Mouse (Mus musculus) myocyte (in vitro differentiated cells): ENCODE results near the gene Kctd18. TPM values are rescaled to one million over a fixed set of nuclear protein-coding genes. Genes with fewer than 3 reads are reported as not detected.

Source experiments
- H3K27me3 ChIP-seq: one replicate; pipeline ENCODE4 v1.6.1; 2011; ENCODE audit not compliant: control insufficient read depth, insufficient read depth, insufficient read length
- H3K36me3 ChIP-seq: one replicate; pipeline ENCODE4 v1.6.1; 2011; ENCODE audit not compliant: control insufficient read depth, insufficient read depth
- H3K4me2 ChIP-seq: one replicate; pipeline ENCODE4 v1.6.1; 2011; ENCODE audit warnings: low read depth, control low read depth
- H3K4me3 ChIP-seq: one replicate; pipeline ENCODE4 v1.5.1; 2011; ENCODE audit warnings: mild to moderate bottlenecking, control low read depth, moderate library complexity
- H3K79me2 ChIP-seq: one replicate; pipeline ENCODE4 v1.6.1; 2011; ENCODE audit not compliant: control insufficient read depth, insufficient read depth
- H3ac ChIP-seq: one replicate; pipeline ENCODE4 v1.6.1; 2011; ENCODE audit not compliant: control insufficient read depth, insufficient read length
- CEBPB ChIP-seq: IDR thresholded peaks from 2 replicates; pipeline ENCODE4 v1.6.1; 2011; ENCODE audit warnings: mild to moderate bottlenecking, moderate library complexity; ENCODE audit not compliant: poor library complexity, insufficient read depth, severe bottlenecking
- E2F4 ChIP-seq: IDR thresholded peaks from one replicate; pipeline ENCODE4 v1.6.1; 2011; ENCODE audit warnings: mild to moderate bottlenecking, control low read depth, moderate library complexity; ENCODE audit not compliant: insufficient read depth
- MAX ChIP-seq: IDR thresholded peaks from one replicate; pipeline ENCODE4 v1.6.1; 2011; ENCODE audit warnings: low read depth, mild to moderate bottlenecking, control low read depth
- MYOD1 ChIP-seq, 3 experiments: IDR thresholded peaks; one replicate each; pipeline ENCODE4 v1.6.1; 2011; ENCODE audit warnings: control low read depth in 2 of 3, low read depth in 2 of 3, mild to moderate bottlenecking in 2 of 3, moderate library complexity in 1 of 3; ENCODE audit not compliant: insufficient read length in 2 of 3, control insufficient read depth in 1 of 3
- MYOG ChIP-seq, 3 experiments: IDR thresholded peaks; one replicate each; pipeline ENCODE4 v1.6.1; 2011; ENCODE audit warnings: control low read depth in 2 of 3, low read depth in 2 of 3, mild to moderate bottlenecking in 2 of 3; ENCODE audit not compliant: insufficient read length in 2 of 3, control insufficient read depth in 1 of 3, insufficient read depth in 1 of 3
- POLR2A ChIP-seq: IDR thresholded peaks from one replicate; pipeline ENCODE4 v1.6.1; 2011; ENCODE audit warnings: low read depth, mild to moderate bottlenecking, control low read depth, moderate library complexity; ENCODE audit not compliant: insufficient read length
- POLR2AphosphoS2 ChIP-seq: IDR thresholded peaks from one replicate; pipeline ENCODE4 v1.6.1; 2011; ENCODE audit warnings: low read depth, control low read depth; ENCODE audit not compliant: insufficient read length
- REST ChIP-seq: IDR thresholded peaks from one replicate; pipeline ENCODE4 v1.6.1; 2011; ENCODE audit warnings: mild to moderate bottlenecking, control low read depth, moderate library complexity; ENCODE audit not compliant: insufficient read depth, insufficient read length
- SRF ChIP-seq: IDR thresholded peaks from one replicate; pipeline ENCODE4 v1.6.1; 2011; ENCODE audit warnings: low read depth; ENCODE audit not compliant: control insufficient read depth, insufficient read length
- TCF12 ChIP-seq: IDR thresholded peaks from one replicate; pipeline ENCODE4 v1.6.1; 2011; ENCODE audit warnings: mild to moderate bottlenecking, control low read depth; ENCODE audit not compliant: poor library complexity, insufficient read depth, severe bottlenecking
- TCF3 ChIP-seq: IDR thresholded peaks from one replicate; pipeline ENCODE4 v1.6.1; 2011; ENCODE audit warnings: low read depth, control low read depth; ENCODE audit not compliant: insufficient read length
- USF1 ChIP-seq: IDR thresholded peaks from one replicate; pipeline ENCODE4 v1.6.1; 2011; ENCODE audit warnings: low read depth, mild to moderate bottlenecking, control low read depth, moderate library complexity
- polyA plus RNA-seq: library from polyadenylated mRNA; unstranded; fragments of >200 nt; fragmentation: generic; extraction: Trizol; gene quantifications from one replicate; pipeline ENCODE4 v1.2.1, GENCODE M21; 2012; ENCODE audit warnings: missing spikeins

Gene Kctd18
- polyA plus RNA-seq, 1 experiment = 4.5 TPM

DNA sequence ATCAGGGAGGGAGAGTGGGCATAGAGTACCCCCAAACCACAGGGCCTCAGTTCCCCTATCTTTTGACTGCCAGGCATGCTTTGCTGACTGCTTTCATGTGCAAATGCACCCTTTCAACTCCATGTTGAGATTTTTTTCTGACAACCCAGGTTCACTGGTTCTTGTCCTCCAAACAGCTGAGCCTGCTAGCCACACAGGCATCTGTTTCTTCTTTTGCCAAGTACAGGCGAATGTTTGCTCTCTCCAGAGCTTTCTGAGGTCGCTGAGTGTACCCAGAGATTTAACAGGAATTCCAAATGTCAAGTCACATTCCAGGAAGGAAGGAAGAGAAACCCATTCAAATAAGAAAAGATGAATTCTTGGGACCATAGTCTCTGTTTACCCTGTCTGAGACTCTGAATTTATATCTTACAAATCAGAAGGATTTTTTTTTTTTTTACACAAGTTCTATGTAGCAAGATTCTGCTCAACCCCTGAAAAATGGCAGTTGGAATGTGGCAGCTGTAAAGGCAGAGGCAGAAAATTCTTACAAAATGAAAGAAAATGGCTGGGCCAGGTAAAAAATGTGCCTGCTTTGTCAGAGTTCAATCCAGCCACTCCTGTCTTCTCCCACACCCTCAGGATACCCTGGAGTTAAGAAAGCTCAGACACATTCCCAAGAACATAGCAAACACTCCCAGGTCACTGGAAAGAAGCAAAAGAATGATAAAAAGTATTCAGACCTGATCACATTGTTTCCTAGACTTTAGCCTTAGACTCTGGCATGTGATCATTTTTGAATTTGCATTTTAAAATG lies 71.0 kb downstream of the Kctd18 start:
- Histone ChIP-seq H3ac (no peak overlapping the region), H3K4me3 (no peak overlapping the region), H3K79me2 (no peaks in the 10 kb centered on the region), H3K36me3 (no peaks in the 10 kb centered on the region), H3K27me3 (no peaks in the 10 kb centered on the region), H3K4me2 (no peak overlapping the region)
- TF ChIP-seq MYOG (IDR thresholded peaks at IDR 0.05; ENCODE audit: control insufficient read depth in 1 of 3, insufficient read depth in 1 of 3, insufficient read length in 2 of 3, low read depth in 2 of 3) (peak in 1 of 3 experiments; percentile 22), POLR2A (no peak)

DNA sequence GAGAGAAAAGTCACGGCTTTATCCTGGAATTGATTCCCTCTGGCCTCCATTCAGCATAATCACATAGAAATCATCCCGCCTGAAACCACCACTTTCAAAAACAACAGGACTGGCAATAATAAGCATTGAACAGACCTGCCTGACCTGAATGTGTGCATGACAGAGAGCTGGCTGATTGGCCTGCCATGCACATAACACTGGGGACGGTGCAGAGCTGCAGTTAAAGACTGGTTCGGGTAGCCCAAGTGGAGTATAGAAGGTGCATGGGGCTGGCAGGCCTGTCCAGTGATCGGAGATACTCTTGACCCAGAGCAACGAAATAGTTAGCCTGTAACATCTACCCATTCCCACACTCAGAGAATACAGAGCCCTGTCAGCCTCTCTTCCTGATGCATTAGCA lies 76.5 kb downstream of the Kctd18 start:
- H3K4me3 ChIP-seq = no peak overlapping the region
- no peaks in the 10 kb centered on the region for H3K27me3 ChIP-seq
- no peaks in the 10 kb centered on the region for H3K79me2 ChIP-seq
- no peak overlapping the region for H3K4me2 ChIP-seq
- TF ChIP-seq TCF12 (no peak), REST (no peak), TCF3 (no peak), POLR2A (no peak), SRF (no peak), USF1 (no peak), MAX (no peak), E2F4 (no peak), CEBPB (no peak), MYOG (IDR thresholded peaks at IDR 0.05; ENCODE audit: control insufficient read depth in 1 of 3, insufficient read depth in 1 of 3, insufficient read length in 2 of 3, low read depth in 2 of 3) (no peak), MYOD1 (IDR thresholded peaks at IDR 0.05; ENCODE audit: control insufficient read depth in 1 of 3, insufficient read length in 2 of 3, low read depth in 2 of 3) (no peak), POLR2AphosphoS2 (no peak)
- H3K36me3 ChIP-seq = no peaks in the 10 kb centered on the region
- no peak overlapping the region for H3ac ChIP-seq

DNA sequence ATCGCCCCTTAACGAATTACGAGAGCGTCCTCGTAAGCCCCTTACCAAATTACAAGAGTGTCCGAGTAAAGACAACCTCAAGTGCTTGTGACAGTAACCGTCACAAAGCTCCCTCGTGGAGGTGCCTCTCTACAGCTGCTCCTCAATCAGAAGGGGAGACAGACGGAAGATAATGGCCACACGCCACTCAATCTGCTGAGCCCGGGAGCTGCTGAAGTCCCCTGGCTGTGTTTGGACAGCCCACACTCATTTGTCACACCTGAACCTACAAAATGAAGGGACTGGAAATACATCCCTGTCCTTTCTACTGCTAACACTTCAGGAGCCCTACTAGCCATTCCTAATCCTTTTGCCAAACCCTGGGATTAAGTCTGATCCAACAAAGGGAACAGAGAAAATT lies 77.0 kb downstream of the Kctd18 start:
- H3K4me2 ChIP-seq = no peak overlapping the region
- no peaks in the 10 kb centered on the region for H3K79me2 ChIP-seq
- no peak overlapping the region for H3ac ChIP-seq
- no peaks in the 10 kb centered on the region for H3K27me3 ChIP-seq
- no peak overlapping the region for H3K4me3 ChIP-seq
- H3K36me3 ChIP-seq = no peaks in the 10 kb centered on the region
- TF ChIP-seq E2F4 = no peak
- TF ChIP-seq TCF12 = no peak
- TF ChIP-seq MYOD1 (IDR thresholded peaks at IDR 0.05; ENCODE audit: control insufficient read depth in 1 of 3, insufficient read length in 2 of 3, low read depth in 2 of 3) = no peak
- no peak for TF ChIP-seq TCF3
- no peak for TF ChIP-seq POLR2AphosphoS2
- TF ChIP-seq MYOG (IDR thresholded peaks at IDR 0.05; ENCODE audit: control insufficient read depth in 1 of 3, insufficient read depth in 1 of 3, insufficient read length in 2 of 3, low read depth in 2 of 3) = no peak
- TF ChIP-seq REST = no peak
- no peak for TF ChIP-seq POLR2A

- Histone ChIP-seq H3K4me3 (no peak overlapping the region), H3K4me2 (no peak overlapping the region), H3ac (no peak overlapping the region), H3K79me2 (no peaks in the 10 kb centered on the region), H3K27me3 (peaks cover 5% of the 10 kb centered on the region), H3K36me3 (no peaks in the 10 kb centered on the region)
- TF ChIP-seq MAX (no peak), MYOD1 (IDR thresholded peaks at IDR 0.05; ENCODE audit: control insufficient read depth in 1 of 3, insufficient read length in 2 of 3, low read depth in 2 of 3) (no peak)
These were observed 77.7 kb downstream of the Kctd18 start for GRCm38 (mm10) chr1:57941095-57941494.

DNA sequence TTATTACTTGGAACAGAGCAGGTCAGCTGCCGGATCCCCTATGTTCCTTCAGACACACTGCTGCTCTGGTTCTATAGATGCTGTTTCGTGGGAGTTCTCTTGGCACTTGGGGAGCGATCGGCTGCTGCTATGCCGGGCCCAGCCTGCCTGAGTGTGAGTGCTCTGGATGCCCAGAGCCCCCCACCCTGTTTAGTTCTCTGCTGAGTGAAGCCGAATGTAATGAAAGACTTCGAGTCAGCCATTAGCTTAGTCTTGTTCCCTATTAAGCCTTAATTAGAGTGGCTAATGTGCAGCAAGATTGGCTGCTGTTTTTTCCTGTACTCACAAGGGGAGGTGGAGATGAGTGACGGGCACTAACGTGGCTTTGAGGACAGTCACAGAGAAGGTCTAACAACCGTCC lies 78.1 kb downstream of the Kctd18 start:
- H3K4me2 ChIP-seq = no peak overlapping the region
- H3K4me3 ChIP-seq = no peak overlapping the region
- H3ac ChIP-seq = no peak overlapping the region
- H3K27me3 ChIP-seq = peaks cover 5% of the 10 kb centered on the region
- no peak for TF ChIP-seq CEBPB
- H3K79me2 ChIP-seq = no peaks in the 10 kb centered on the region
- no peaks in the 10 kb centered on the region for H3K36me3 ChIP-seq

GRCm38 (mm10) chr1:57934287-57934686 lies 84.5 kb downstream of the Kctd18 start:
- Histone ChIP-seq H3K4me3 (no peak overlapping the region), H3ac (no peak overlapping the region), H3K79me2 (no peaks in the 10 kb centered on the region), H3K27me3 (peaks cover 5% of the 10 kb centered on the region), H3K36me3 (no peaks in the 10 kb centered on the region), H3K4me2 (no peak overlapping the region)
- no peak for TF ChIP-seq MYOG (IDR thresholded peaks at IDR 0.05; ENCODE audit: control insufficient read depth in 1 of 3, insufficient read depth in 1 of 3, insufficient read length in 2 of 3, low read depth in 2 of 3)
- no peak for TF ChIP-seq REST
- TF ChIP-seq CEBPB = no peak
- TF ChIP-seq MAX = no peak
- TF ChIP-seq POLR2A = no peak
- no peak for TF ChIP-seq TCF12
- TF ChIP-seq POLR2AphosphoS2 = no peak
- TF ChIP-seq USF1 = no peak
- TF ChIP-seq E2F4 = no peak
- no peak for TF ChIP-seq SRF
